Mouse (Mus musculus): Measurements from ENCODE around the gene Twist2. TPM values are rescaled to one million over a fixed set of nuclear protein-coding genes. Genes with fewer than 3 reads are reported as not detected.

The Twist2 gene
- polyA plus RNA-seq, 1 experiment from 2014 or later = 92.9 TPM

- Histone ChIP-seq H3K9ac (0 out of 2 replicates have a peak overlapping the region, but pooled peaks have one; percentile 17), H3K36me3 (0 out of 2 replicates have a peak, but pooled peaks cover 3% of the 10 kb centered on the region), H3K4me3 (no peak overlapping the region), H3K27me3 (no peaks in the 10 kb centered on the region), H3K9me3 (no peaks in the 10 kb centered on the region), H3K4me1 (peaks cover 42% of the 10 kb centered on the region), H3K27ac (no peak overlapping the region), H3K4me2 (peak overlapping the region; percentile 3; the same call in 1 of the 2 replicates)
- WGBS = 60% methylated on average over 10 of the region's 10 CpGs
- no peak for ATAC-seq (ENCODE audit: insufficient number of reproducible peaks, insufficient read depth, low FRiP score, low TSS enrichment, low read depth)
Observed at GRCm38 (mm10) chr1:91820531-91820930, 19.3 kb downstream of the Twist2 start.

GRCm38 (mm10) chr1:91822316-91822824 lies 21.1 kb downstream of the Twist2 start:
- Histone ChIP-seq H3K4me3 (no peak overlapping the region), H3K27ac (no peak overlapping the region), H3K27me3 (no peaks in the 10 kb centered on the region), H3K36me3 (no peaks in the 10 kb centered on the region), H3K9ac (no peak overlapping the region), H3K9me3 (no peaks in the 10 kb centered on the region), H3K4me2 (no peak overlapping the region), H3K4me1 (peaks cover 42% of the 10 kb centered on the region)
- 89% methylated on average over 4 of the region's 4 CpGs for WGBS
- ATAC-seq (ENCODE audit: insufficient number of reproducible peaks, insufficient read depth, low FRiP score, low TSS enrichment, low read depth) = no peak

- H3K4me2 ChIP-seq = no peak overlapping the region
- no peaks in the 10 kb centered on the region for H3K36me3 ChIP-seq
- H3K27ac ChIP-seq = no peak overlapping the region
- no peak for ATAC-seq (ENCODE audit: insufficient number of reproducible peaks, insufficient read depth, low FRiP score, low TSS enrichment, low read depth)
- 63% methylated on average over 3 of the region's 3 CpGs for WGBS
- no peaks in the 10 kb centered on the region for H3K9me3 ChIP-seq
- H3K4me1 ChIP-seq = peaks cover 42% of the 10 kb centered on the region
- H3K4me3 ChIP-seq = no peak overlapping the region
- H3K27me3 ChIP-seq = no peaks in the 10 kb centered on the region
- no peak overlapping the region for H3K9ac ChIP-seq
Observed at GRCm38 (mm10) chr1:91823530-91823929, 22.3 kb downstream of the Twist2 start.

- Histone ChIP-seq H3K27ac (no peak overlapping the region), H3K36me3 (no peaks in the 10 kb centered on the region), H3K9me3 (no peaks in the 10 kb centered on the region), H3K4me1 (peaks cover 42% of the 10 kb centered on the region), H3K9ac (no peak overlapping the region), H3K27me3 (no peaks in the 10 kb centered on the region), H3K4me2 (no peak overlapping the region), H3K4me3 (no peak overlapping the region)
- 87% methylated on average over 7 of the region's 7 CpGs for WGBS
- no peak for ATAC-seq (ENCODE audit: insufficient number of reproducible peaks, insufficient read depth, low FRiP score, low TSS enrichment, low read depth)
Observed at GRCm38 (mm10) chr1:91823951-91824350, 22.7 kb downstream of the Twist2 start.

- 60% methylated on average over 4 of the region's 4 CpGs for WGBS
- no peak overlapping the region for H3K27ac ChIP-seq
- ATAC-seq (ENCODE audit: insufficient number of reproducible peaks, insufficient read depth, low FRiP score, low TSS enrichment, low read depth) = no peak
- H3K36me3 ChIP-seq = no peaks in the 10 kb centered on the region
- H3K4me1 ChIP-seq = peaks cover 34% of the 10 kb centered on the region
- no peak overlapping the region for H3K4me3 ChIP-seq
- no peak overlapping the region for H3K4me2 ChIP-seq
- no peaks in the 10 kb centered on the region for H3K27me3 ChIP-seq
- no peaks in the 10 kb centered on the region for H3K9me3 ChIP-seq
- H3K9ac ChIP-seq = no peak overlapping the region
Observed at GRCm38 (mm10) chr1:91825261-91825660, 24.0 kb downstream of the Twist2 start.

GRCm38 (mm10) chr1:91831978-91832377 lies 30.7 kb downstream of the Twist2 start:
- no peak for ATAC-seq (ENCODE audit: insufficient number of reproducible peaks, insufficient read depth, low FRiP score, low TSS enrichment, low read depth)
- 89% methylated on average over 7 of the region's 7 CpGs for WGBS
- no peak overlapping the region for H3K4me3 ChIP-seq
- peaks cover 45% of the 10 kb centered on the region for H3K4me1 ChIP-seq
- no peak overlapping the region for H3K27ac ChIP-seq
- H3K27me3 ChIP-seq = no peaks in the 10 kb centered on the region
- 0 out of 2 replicates have a peak, but pooled peaks cover 10% of the 10 kb centered on the region for H3K36me3 ChIP-seq
- no peak overlapping the region for H3K4me2 ChIP-seq
- no peak overlapping the region for H3K9ac ChIP-seq
- no peaks in the 10 kb centered on the region for H3K9me3 ChIP-seq

- H3K4me2 ChIP-seq = no peak overlapping the region
- 87% methylated on average over 6 of the region's 6 CpGs for WGBS
- H3K4me3 ChIP-seq = no peak overlapping the region
- peaks cover 33% of the 10 kb centered on the region for H3K4me1 ChIP-seq
- H3K36me3 ChIP-seq = peaks cover 9% of the 10 kb centered on the region; the same call in 1 of the 2 replicates
- H3K9me3 ChIP-seq = peaks cover 3% of the 10 kb centered on the region; the same call in 1 of the 2 replicates
- H3K27ac ChIP-seq = no peak overlapping the region
- no peak for ATAC-seq (ENCODE audit: insufficient number of reproducible peaks, insufficient read depth, low FRiP score, low TSS enrichment, low read depth)
- H3K9ac ChIP-seq = no peak overlapping the region
- H3K27me3 ChIP-seq = no peaks in the 10 kb centered on the region
Observed at GRCm38 (mm10) chr1:91839557-91839956, 38.3 kb downstream of the Twist2 start.

- ATAC-seq (ENCODE audit: insufficient number of reproducible peaks, insufficient read depth, low FRiP score, low TSS enrichment, low read depth) = no peak
- peaks cover 9% of the 10 kb centered on the region; the same call in 1 of the 2 replicates for H3K36me3 ChIP-seq
- H3K27ac ChIP-seq = no peak overlapping the region
- peaks cover 3% of the 10 kb centered on the region; the same call in 1 of the 2 replicates for H3K9me3 ChIP-seq
- H3K9ac ChIP-seq = no peak overlapping the region
- H3K4me1 ChIP-seq = peaks cover 37% of the 10 kb centered on the region
- 84% methylated on average over 6 of the region's 6 CpGs for WGBS
- H3K27me3 ChIP-seq = no peaks in the 10 kb centered on the region
- no peak overlapping the region for H3K4me2 ChIP-seq
- no peak overlapping the region for H3K4me3 ChIP-seq
Observed at GRCm38 (mm10) chr1:91839979-91840378, 38.7 kb downstream of the Twist2 start.

GRCm38 (mm10) chr1:91844236-91844635 lies 43.0 kb downstream of the Twist2 start:
- no peak overlapping the region for H3K9ac ChIP-seq

GRCm38 (mm10) chr1:91844681-91845379 lies 43.6 kb downstream of the Twist2 start:
- Histone ChIP-seq H3K9ac (no peak overlapping the region), H3K4me3 (no peak overlapping the region), H3K4me2 (peak overlapping the region; percentile 5; the same call in 1 of the 2 replicates), H3K4me1 (peaks cover 32% of the 10 kb centered on the region), H3K9me3 (peaks cover 3% of the 10 kb centered on the region; the same call in 1 of the 2 replicates), H3K27me3 (no peaks in the 10 kb centered on the region), H3K36me3 (peaks cover 30% of the 10 kb centered on the region), H3K27ac (peak overlapping the region; percentile 74)
- WGBS = 26% methylated on average over 8 of the region's 8 CpGs
- 0 out of 2 replicates have a peak, but pooled peaks have one; percentile 16 for ATAC-seq (ENCODE audit: insufficient number of reproducible peaks, insufficient read depth, low FRiP score, low TSS enrichment, low read depth)

More at GRCm38 (mm10) chr1:91844236-91844635, 43.0 kb downstream of the Twist2 start:
- 37% methylated on average over 4 of the region's 4 CpGs for WGBS
- Histone ChIP-seq H3K4me1 (peaks cover 38% of the 10 kb centered on the region), H3K4me2 (no peak overlapping the region), H3K36me3 (peaks cover 26% of the 10 kb centered on the region), H3K27me3 (no peaks in the 10 kb centered on the region), H3K9me3 (peaks cover 3% of the 10 kb centered on the region; the same call in 1 of the 2 replicates), H3K27ac (peak overlapping the region; percentile 74; the same call in 1 of the 2 replicates), H3K4me3 (no peak overlapping the region)
- ATAC-seq (ENCODE audit: insufficient number of reproducible peaks, insufficient read depth, low FRiP score, low TSS enrichment, low read depth) = no peak

- peaks cover 31% of the 10 kb centered on the region for H3K4me1 ChIP-seq
- H3K27me3 ChIP-seq = no peaks in the 10 kb centered on the region
- H3K27ac ChIP-seq = peak overlapping the region; percentile 62; the same call in 1 of the 2 replicates
- peak overlapping the region; percentile 5; the same call in 1 of the 2 replicates for H3K4me2 ChIP-seq
- H3K36me3 ChIP-seq = peaks cover 34% of the 10 kb centered on the region
- peaks cover 3% of the 10 kb centered on the region; the same call in 1 of the 2 replicates for H3K9me3 ChIP-seq
- no peak overlapping the region for H3K4me3 ChIP-seq
- no peak overlapping the region for H3K9ac ChIP-seq
- WGBS = 55% methylated on average over 9 of the region's 9 CpGs
- ATAC-seq (ENCODE audit: insufficient number of reproducible peaks, insufficient read depth, low FRiP score, low TSS enrichment, low read depth) = no peak
Observed at GRCm38 (mm10) chr1:91845380-91845957, 44.2 kb downstream of the Twist2 start.
